Mouse (Mus musculus): ENCODE results near the gene Plek. TPM values are rescaled to one million over a fixed set of nuclear protein-coding genes. Genes with fewer than 3 reads are reported as not detected.

Plek gene
- polyA plus RNA-seq, 1 experiment from 2014 or later, result 1.4 TPM

GRCm38 (mm10) chr11:16941973-16942452, 110.2 kb downstream of the Plek start:
- no peak for DNase-seq (ENCODE audit: low spot score)
- 74% methylated on average over 4 of the region's 4 CpGs for WGBS
- no peak overlapping the region for H3K9ac ChIP-seq (ENCODE audit: low read depth, low read length)
- ATAC-seq (replicated peaks; ENCODE audit: low FRiP score, low read depth), result no peak
- TF ChIP-seq CTCF (IDR thresholded peaks at IDR 0.05; ENCODE audit: low read depth), result no peak
- H3K27ac ChIP-seq, result no peak overlapping the region
- H3K4me1 ChIP-seq (replicated peaks; ENCODE audit: insufficient read depth, low read length), result no peaks in the 10 kb centered on the region
- no peak overlapping the region for H3K4me3 ChIP-seq (replicated peaks; ENCODE audit: low read depth, low read length)
- no peaks in the 10 kb centered on the region for H3K27me3 ChIP-seq (ENCODE audit: insufficient read depth, low read length)
- H3K4me2 ChIP-seq (ENCODE audit: low read length), result no peak overlapping the region
- H3K9me3 ChIP-seq (replicated peaks; ENCODE audit: low read length), result no peaks in the 10 kb centered on the region
- H3K36me3 ChIP-seq (ENCODE audit: insufficient read depth, low read length), result no peaks in the 10 kb centered on the region

- Histone ChIP-seq H3K4me3 (replicated peaks; ENCODE audit: low read depth, low read length) (no peak overlapping the region), H3K36me3 (ENCODE audit: insufficient read depth, low read length) (no peaks in the 10 kb centered on the region), H3K9me3 (replicated peaks; ENCODE audit: low read length) (no peaks in the 10 kb centered on the region), H3K4me1 (replicated peaks; ENCODE audit: insufficient read depth, low read length) (no peaks in the 10 kb centered on the region), H3K27ac (no peak overlapping the region), H3K4me2 (ENCODE audit: low read length) (no peak overlapping the region), H3K27me3 (ENCODE audit: insufficient read depth, low read length) (no peaks in the 10 kb centered on the region), H3K9ac (ENCODE audit: low read depth, low read length) (no peak overlapping the region)
- no peak for ATAC-seq (replicated peaks; ENCODE audit: low FRiP score, low read depth)
- WGBS, result 77% methylated on average over 4 of the region's 4 CpGs
- DNase-seq (ENCODE audit: low spot score), result no peak
- no peak for TF ChIP-seq CTCF (IDR thresholded peaks at IDR 0.05; ENCODE audit: low read depth)
Observed at GRCm38 (mm10) chr11:16941103-16941793, 110.9 kb downstream of the Plek start.

- ATAC-seq (replicated peaks; ENCODE audit: low FRiP score, low read depth) (no peak), DNase-seq (ENCODE audit: low spot score) (no peak)
- TF ChIP-seq CTCF (IDR thresholded peaks at IDR 0.05; ENCODE audit: low read depth), result no peak
- Histone ChIP-seq H3K4me1 (replicated peaks; ENCODE audit: insufficient read depth, low read length) (no peaks in the 10 kb centered on the region), H3K4me3 (replicated peaks; ENCODE audit: low read depth, low read length) (no peak overlapping the region), H3K27ac (no peak overlapping the region), H3K4me2 (ENCODE audit: low read length) (no peak overlapping the region), H3K9me3 (replicated peaks; ENCODE audit: low read length) (no peaks in the 10 kb centered on the region), H3K36me3 (ENCODE audit: insufficient read depth, low read length) (no peaks in the 10 kb centered on the region), H3K27me3 (ENCODE audit: insufficient read depth, low read length) (no peaks in the 10 kb centered on the region), H3K9ac (ENCODE audit: low read depth, low read length) (no peak overlapping the region)
- WGBS, result 51% methylated on average over 6 of the region's 6 CpGs
Observed at GRCm38 (mm10) chr11:16935577-16936236, 116.5 kb downstream of the Plek start.

- Histone ChIP-seq H3K4me2 (ENCODE audit: low read length) (no peak overlapping the region), H3K4me3 (replicated peaks; ENCODE audit: low read depth, low read length) (no peak overlapping the region), H3K4me1 (replicated peaks; ENCODE audit: insufficient read depth, low read length) (no peaks in the 10 kb centered on the region), H3K27me3 (ENCODE audit: insufficient read depth, low read length) (no peaks in the 10 kb centered on the region), H3K9ac (ENCODE audit: low read depth, low read length) (no peak overlapping the region), H3K27ac (no peak overlapping the region), H3K36me3 (ENCODE audit: insufficient read depth, low read length) (no peaks in the 10 kb centered on the region), H3K9me3 (replicated peaks; ENCODE audit: low read length) (no peaks in the 10 kb centered on the region)
- ATAC-seq (replicated peaks; ENCODE audit: low FRiP score, low read depth) (no peak), DNase-seq (ENCODE audit: low spot score) (no peak)
- TF ChIP-seq CTCF (IDR thresholded peaks at IDR 0.05; ENCODE audit: low read depth), result no peak
- 92% methylated on average over 3 of the region's 3 CpGs for WGBS
Observed at GRCm38 (mm10) chr11:16932159-16932558, 120.0 kb downstream of the Plek start.

Other genes starting within 250 kb of the Plek start
- 0.42 and 0.71 TPM in 2 replicates for gene Fbxo48, start 101.0 kb downstream of the Plek start, polyA plus RNA-seq (2015; fragmentation: Nextera tagmentation; extraction: Ambion mirVana)
- 26.7 and 27.1 TPM in 2 replicates for gene Cnrip1, start 795 bp downstream of the Plek start, polyA plus RNA-seq (2015; fragmentation: Nextera tagmentation; extraction: Ambion mirVana)
- 103 and 105 TPM in 2 replicates for gene Ppp3r1, start 106.9 kb upstream of the Plek start, polyA plus RNA-seq (2015; fragmentation: Nextera tagmentation; extraction: Ambion mirVana)
- gene Wdr92, start 129.7 kb upstream of the Plek start, polyA plus RNA-seq (2015; fragmentation: Nextera tagmentation; extraction: Ambion mirVana), result 23.2 and 24.0 TPM in 2 replicates
- 76.9 and 77.3 TPM in 2 replicates for gene Pno1, start 159.2 kb upstream of the Plek start, polyA plus RNA-seq (2015; fragmentation: Nextera tagmentation; extraction: Ambion mirVana)
- gene C1d, start 205.2 kb upstream of the Plek start, polyA plus RNA-seq (2015; fragmentation: Nextera tagmentation; extraction: Ambion mirVana), result 115 and 118 TPM in 2 replicates

Measured in kidney, postnatal 0 days (tissue).